Mouse (Mus musculus): ENCODE measurements around the gene Smpx. TPM values are rescaled to one million over a fixed set of nuclear protein-coding genes. Genes with fewer than 3 reads are reported as not detected.

Gene Smpx
- 10.9 and 20.0 TPM in 2 replicates for polyA plus RNA-seq (2012; ENCODE audit: insufficient read depth, insufficient read length, missing spikeins)

- no peak within 1 kb of the TSS for H3K27ac ChIP-seq (replicated peaks; ENCODE audit: low read depth, low read length)
- no peak within 1 kb of the TSS for H3K4me3 ChIP-seq (ENCODE audit: insufficient read depth, low read depth, low read length)
- H3K4me1 ChIP-seq (ENCODE audit: control insufficient read depth, insufficient read depth, insufficient read length, low read length), result no peaks in the 10 kb centered on the region
Measured at GRCm38 (mm10) chrX:157698862-157699261, at the start of gene Smpx. TSS of gene Smpx (plus strand) at chrX:157698910.

DNA sequence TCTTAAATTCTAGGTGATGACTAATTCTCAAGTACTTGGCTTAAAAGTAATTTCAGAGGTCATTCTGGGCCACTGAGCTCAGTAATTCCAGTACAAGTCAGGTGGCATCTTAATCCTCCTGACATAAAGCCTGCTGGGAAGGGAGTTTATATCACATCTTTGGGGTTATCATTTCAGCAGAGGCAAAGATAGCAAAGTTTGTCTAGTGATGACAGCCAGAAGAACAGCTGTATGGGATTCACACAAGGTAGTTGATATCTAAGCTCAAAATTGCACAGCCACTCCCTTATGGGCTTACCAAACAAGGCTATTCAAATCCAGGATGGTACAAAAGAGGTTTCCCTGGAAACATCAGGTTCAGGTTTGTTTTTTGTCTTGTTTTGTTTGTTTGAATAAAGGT, 43.7 kb upstream of the Smpx start:
- Histone ChIP-seq H3K27ac (replicated peaks; ENCODE audit: low read depth, low read length) (no peak overlapping the region), H3K4me3 (ENCODE audit: insufficient read depth, low read depth, low read length) (no peak overlapping the region), H3K4me1 (ENCODE audit: control insufficient read depth, insufficient read depth, insufficient read length, low read length) (no peaks in the 10 kb centered on the region)

DNA sequence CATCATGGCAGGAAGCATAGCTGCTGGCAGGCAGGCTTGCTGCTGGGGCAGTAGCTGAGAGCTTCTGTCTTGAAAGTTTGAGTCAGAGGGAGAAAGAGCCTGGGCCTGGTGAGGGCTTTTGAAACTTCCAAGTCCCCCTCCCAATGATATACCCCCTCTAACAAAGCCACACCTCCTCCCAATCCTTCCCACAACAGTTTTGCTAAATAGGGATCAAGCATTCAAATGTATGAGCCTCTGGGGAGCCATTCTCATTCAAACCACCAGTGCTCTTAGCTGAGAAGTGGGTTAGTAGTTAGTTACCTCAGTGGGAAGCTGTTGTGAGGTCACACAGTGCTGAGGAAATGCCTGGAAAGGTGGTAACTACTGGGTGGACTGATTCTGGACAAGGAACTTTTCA, 41.4 kb upstream of the Smpx start:
- H3K4me1 ChIP-seq (ENCODE audit: control insufficient read depth, insufficient read depth, insufficient read length, low read length), result no peaks in the 10 kb centered on the region
- no peak overlapping the region for H3K4me3 ChIP-seq (ENCODE audit: insufficient read depth, low read depth, low read length)
- no peak overlapping the region for H3K27ac ChIP-seq (replicated peaks; ENCODE audit: low read depth, low read length)

GRCm38 (mm10) chrX:157671820-157672219, 26.9 kb upstream of the Smpx start:
- no peak overlapping the region for H3K27ac ChIP-seq (replicated peaks; ENCODE audit: low read depth, low read length)
- no peaks in the 10 kb centered on the region for H3K4me1 ChIP-seq (ENCODE audit: control insufficient read depth, insufficient read depth, insufficient read length, low read length)
- H3K4me3 ChIP-seq (ENCODE audit: insufficient read depth, low read depth, low read length), result no peak overlapping the region

DNA sequence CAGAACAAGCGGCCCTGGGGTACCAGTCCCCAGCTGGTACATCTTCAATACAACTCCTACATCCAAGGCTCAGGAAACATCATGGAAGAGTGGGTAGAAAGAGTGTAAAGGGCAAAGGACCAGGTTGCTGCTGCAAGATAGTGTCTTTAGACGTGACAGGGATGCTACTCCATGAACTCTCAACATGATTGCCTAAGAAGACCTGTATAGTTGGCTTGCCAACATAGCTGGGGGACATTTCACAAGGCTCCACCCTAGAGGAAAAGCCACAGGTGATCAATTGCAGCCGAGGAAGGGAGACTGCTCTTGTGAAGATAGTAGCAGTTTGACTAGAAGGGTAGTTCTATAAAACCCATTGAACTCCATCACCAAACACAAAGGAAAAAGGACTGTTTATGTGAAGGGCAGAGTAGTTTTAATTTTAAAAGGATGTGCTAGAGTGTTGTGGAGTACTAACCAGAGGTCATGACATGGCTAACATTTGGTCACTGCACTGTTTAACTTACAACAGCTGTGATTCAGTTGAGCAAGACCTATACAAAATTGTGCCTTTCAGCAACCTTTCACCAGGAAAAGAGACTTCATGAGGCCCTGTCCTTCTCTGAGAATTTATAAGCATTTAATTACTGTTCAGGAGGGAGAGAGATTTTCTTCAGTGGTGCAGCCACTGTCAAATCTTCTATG, 23.9 kb upstream of the Smpx start:
- Histone ChIP-seq H3K4me3 (ENCODE audit: insufficient read depth, low read depth, low read length) (no peak overlapping the region), H3K27ac (replicated peaks; ENCODE audit: low read depth, low read length) (no peak overlapping the region), H3K4me1 (ENCODE audit: control insufficient read depth, insufficient read depth, insufficient read length, low read length) (no peaks in the 10 kb centered on the region)

DNA sequence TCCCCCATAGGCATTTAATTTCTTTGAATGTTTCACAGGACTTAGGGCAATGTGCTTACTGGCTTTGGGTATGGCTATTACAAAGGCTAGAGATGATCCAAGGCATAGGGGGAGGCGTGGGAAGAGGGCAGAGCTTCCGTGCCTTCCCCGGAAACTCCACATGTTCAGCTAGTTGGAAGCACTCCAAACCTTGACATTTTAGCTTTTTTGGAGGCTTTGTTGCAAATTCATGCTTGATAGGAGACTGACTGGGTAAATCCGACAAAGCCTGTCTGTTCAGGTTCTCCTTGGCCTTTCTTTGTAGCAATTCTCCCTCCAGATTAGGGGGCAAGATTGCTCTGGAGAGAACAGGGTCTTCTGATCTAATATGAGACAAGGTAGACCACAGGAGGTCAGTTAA, 7.5 kb upstream of the Smpx start:
- H3K4me3 ChIP-seq (ENCODE audit: insufficient read depth, low read depth, low read length), result no peak overlapping the region
- no peak overlapping the region for H3K27ac ChIP-seq (replicated peaks; ENCODE audit: low read depth, low read length)

DNA sequence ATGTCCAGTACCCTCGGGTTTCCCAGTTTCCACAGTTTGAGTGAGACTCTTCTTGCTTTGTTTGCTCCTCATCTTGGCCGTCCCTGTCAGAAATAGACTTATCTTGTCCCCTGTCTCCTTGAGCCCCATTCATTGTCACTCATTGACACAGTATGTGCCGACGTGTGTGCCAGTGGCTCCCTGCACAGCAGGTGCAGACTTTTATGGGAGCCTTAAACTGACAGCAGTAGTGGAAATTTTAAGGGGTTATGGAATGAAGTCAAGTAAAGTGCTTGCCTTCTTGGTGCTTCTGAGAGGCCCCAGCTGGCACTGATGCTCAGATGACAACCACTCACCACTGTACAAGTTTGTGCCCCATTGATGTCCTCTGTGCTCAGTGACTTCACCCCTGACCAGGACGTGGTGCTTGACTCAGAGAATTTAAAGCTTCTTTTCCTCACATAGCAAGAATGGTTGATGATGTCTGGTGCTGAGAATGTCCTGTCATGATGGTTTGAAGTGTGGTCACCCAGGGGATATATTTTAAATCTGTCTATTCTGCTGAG, 1.0 kb upstream of the Smpx start:
- Histone ChIP-seq H3K4me3 (ENCODE audit: insufficient read depth, low read depth, low read length) (no peak overlapping the region), H3K4me1 (ENCODE audit: control insufficient read depth, insufficient read depth, insufficient read length, low read length) (no peaks in the 10 kb centered on the region), H3K27ac (replicated peaks; ENCODE audit: low read depth, low read length) (no peak overlapping the region)

More for the DNA sequence above, 7.5 kb upstream of the Smpx start:
- H3K4me1 ChIP-seq (ENCODE audit: control insufficient read depth, insufficient read depth, insufficient read length, low read length), result no peaks in the 10 kb centered on the region

GRCm38 (mm10) chrX:157707236-157707635, 8.5 kb downstream of the Smpx start:
- H3K27ac ChIP-seq (replicated peaks; ENCODE audit: low read depth, low read length), result no peak overlapping the region
- no peaks in the 10 kb centered on the region for H3K4me1 ChIP-seq (ENCODE audit: control insufficient read depth, insufficient read depth, insufficient read length, low read length)
- H3K4me3 ChIP-seq (ENCODE audit: insufficient read depth, low read depth, low read length), result no peak overlapping the region

DNA sequence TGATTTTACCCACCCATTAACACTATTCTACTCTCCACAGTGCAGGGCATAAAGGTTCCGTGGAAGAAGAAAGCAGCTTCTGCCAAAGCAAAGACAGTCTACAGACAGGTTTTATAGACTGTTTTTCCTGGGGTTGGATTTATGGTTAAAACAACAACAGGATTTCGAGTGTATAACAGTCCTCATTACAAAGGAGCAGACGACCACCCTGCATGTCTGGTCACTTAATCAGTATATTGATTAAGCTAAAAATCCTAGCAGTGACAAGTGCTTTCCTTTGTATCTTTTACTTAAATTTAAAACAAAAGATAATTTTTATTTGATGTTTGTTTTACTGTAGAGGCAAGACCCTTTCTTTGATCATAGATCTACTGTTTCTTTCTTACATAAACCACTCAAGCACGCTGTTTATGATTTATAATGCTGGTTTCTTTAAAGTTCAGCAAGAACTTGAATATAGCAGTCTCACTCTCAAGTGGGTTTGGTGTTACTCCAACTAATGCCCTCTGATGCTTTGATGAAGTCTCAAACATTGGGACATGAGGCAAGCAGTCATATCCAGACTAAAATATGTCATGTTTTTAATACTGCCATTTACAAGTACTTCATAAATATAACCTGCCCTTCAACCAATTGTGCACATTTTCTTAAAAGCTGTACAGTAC, 10.0 kb downstream of the Smpx start:
- H3K4me1 ChIP-seq (ENCODE audit: control insufficient read depth, insufficient read depth, insufficient read length, low read length), result no peaks in the 10 kb centered on the region
- no peak overlapping the region for H3K27ac ChIP-seq (replicated peaks; ENCODE audit: low read depth, low read length)
- no peak overlapping the region for H3K4me3 ChIP-seq (ENCODE audit: insufficient read depth, low read depth, low read length)

- no peaks in the 10 kb centered on the region for H3K4me1 ChIP-seq (ENCODE audit: control insufficient read depth, insufficient read depth, insufficient read length, low read length)
- no peak overlapping the region for H3K27ac ChIP-seq (replicated peaks; ENCODE audit: low read depth, low read length)
- no peak overlapping the region for H3K4me3 ChIP-seq (ENCODE audit: insufficient read depth, low read depth, low read length)
Measured at GRCm38 (mm10) chrX:157719907-157720306, 21.2 kb downstream of the Smpx start.

- no peak overlapping the region for H3K27ac ChIP-seq (replicated peaks; ENCODE audit: low read depth, low read length)
- no peaks in the 10 kb centered on the region for H3K4me1 ChIP-seq (ENCODE audit: control insufficient read depth, insufficient read depth, insufficient read length, low read length)
- no peak overlapping the region for H3K4me3 ChIP-seq (ENCODE audit: insufficient read depth, low read depth, low read length)
Measured at GRCm38 (mm10) chrX:157730622-157731341, 32.1 kb downstream of the Smpx start.

DNA sequence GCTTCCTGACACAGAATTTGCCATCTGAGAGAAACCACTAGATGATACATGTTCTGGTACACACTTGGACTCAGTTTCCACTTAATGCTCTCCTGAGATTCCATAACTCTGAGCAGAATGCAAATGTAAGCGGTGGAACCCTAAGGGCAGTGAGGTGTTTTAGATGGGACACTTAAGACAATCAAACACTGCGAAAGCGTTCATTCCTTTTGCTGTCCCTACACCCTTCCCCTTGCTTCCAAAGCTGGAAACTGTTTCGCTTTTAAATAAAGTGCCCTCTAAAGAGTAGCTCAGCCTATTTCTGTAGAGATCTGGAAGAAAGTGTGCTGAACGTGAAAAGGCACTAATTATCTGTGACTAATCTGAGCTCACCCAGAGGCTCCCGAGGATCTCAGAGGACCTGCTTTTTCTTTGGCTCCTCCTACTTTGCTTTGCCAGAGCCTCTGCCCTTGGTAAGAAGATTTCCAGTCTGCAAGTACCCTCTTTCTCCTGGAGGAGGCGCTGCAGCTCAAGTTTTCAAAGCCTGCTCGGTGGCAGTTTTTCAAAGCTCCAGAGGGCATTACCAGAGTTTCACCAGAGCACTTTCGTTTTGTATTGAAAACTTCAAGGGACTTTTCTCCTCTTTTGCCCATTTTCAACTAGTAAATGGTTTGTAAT, 33.1 kb downstream of the Smpx start:
- Histone ChIP-seq H3K27ac (replicated peaks; ENCODE audit: low read depth, low read length) (no peak overlapping the region), H3K4me3 (ENCODE audit: insufficient read depth, low read depth, low read length) (no peak overlapping the region), H3K4me1 (ENCODE audit: control insufficient read depth, insufficient read depth, insufficient read length, low read length) (no peaks in the 10 kb centered on the region)

- Histone ChIP-seq H3K27ac (replicated peaks; ENCODE audit: low read depth, low read length) (no peak overlapping the region), H3K4me1 (ENCODE audit: control insufficient read depth, insufficient read depth, insufficient read length, low read length) (no peaks in the 10 kb centered on the region), H3K4me3 (ENCODE audit: insufficient read depth, low read depth, low read length) (no peak overlapping the region)
Measured at GRCm38 (mm10) chrX:157732346-157732745, 33.6 kb downstream of the Smpx start.

DNA sequence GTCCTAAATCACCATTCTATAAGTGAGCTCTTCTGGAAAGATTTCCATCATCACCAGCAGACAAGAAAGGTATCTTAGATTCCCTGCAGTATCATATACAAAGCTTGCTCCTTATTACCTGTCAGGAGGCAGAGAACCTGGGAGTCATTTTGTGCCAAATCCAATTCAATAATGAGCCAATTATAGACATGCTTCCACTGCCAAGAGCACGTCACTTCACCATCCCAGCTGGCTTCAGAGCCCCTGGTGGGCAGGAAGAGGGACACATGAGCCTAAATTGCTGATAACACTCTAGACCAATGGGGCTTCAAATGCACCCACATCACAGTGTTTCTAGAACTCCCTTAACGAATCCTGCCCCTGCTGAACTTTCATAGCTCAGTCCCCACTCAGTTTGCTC, 35.1 kb downstream of the Smpx start:
- no peak overlapping the region for H3K27ac ChIP-seq (replicated peaks; ENCODE audit: low read depth, low read length)
- no peak overlapping the region for H3K4me3 ChIP-seq (ENCODE audit: insufficient read depth, low read depth, low read length)
- no peaks in the 10 kb centered on the region for H3K4me1 ChIP-seq (ENCODE audit: control insufficient read depth, insufficient read depth, insufficient read length, low read length)

- H3K27ac ChIP-seq (replicated peaks; ENCODE audit: low read depth, low read length), result no peak overlapping the region
- no peak overlapping the region for H3K4me3 ChIP-seq (ENCODE audit: insufficient read depth, low read depth, low read length)
- H3K4me1 ChIP-seq (ENCODE audit: control insufficient read depth, insufficient read depth, insufficient read length, low read length), result no peaks in the 10 kb centered on the region
Measured at GRCm38 (mm10) chrX:157734341-157734740, 35.6 kb downstream of the Smpx start.
